Mouse (Mus musculus) forebrain, embryonic 16.5 days (tissue): ENCODE data around the gene Ttc30a1. TPM values are rescaled to one million over a fixed set of nuclear protein-coding genes. Genes with fewer than 3 reads are reported as not detected.
"Not testable (repeated sequence)": the region's sequence is repeated elsewhere in the genome, so short reads cannot be mapped to it uniquely, and the experiment has no call there.

ENCODE experiments used
- ATAC-seq: fragments of 200-750 bp; cut with Nextera tagmentation; 2 replicates; pipeline ENCODE4 v1.8.0; 2017; ENCODE audit warnings: mild to moderate bottlenecking, moderate library complexity
- H3K27ac ChIP-seq: fragments of 300-500 bp; sonication (generic); 2 replicates; pipeline ENCODE4 v1.5.1; 2014; ENCODE audit warnings: low read length, control low read depth
- H3K27me3 ChIP-seq: fragments of 300-500 bp; sonication (generic); replicated peaks from 2 replicates; pipeline ENCODE4 v1.6.1; 2014; ENCODE audit warnings: low read length; ENCODE audit not compliant: control insufficient read depth, insufficient read depth
- H3K36me3 ChIP-seq: fragments of 300-500 bp; sonication (generic); 2 replicates; pipeline ENCODE4 v1.6.1; 2014; ENCODE audit not compliant: control insufficient read depth, insufficient read depth
- H3K4me1 ChIP-seq: fragments of 300-500 bp; sonication (generic); replicated peaks from 2 replicates; pipeline ENCODE4 v1.6.1; 2014; ENCODE audit warnings: low read length; ENCODE audit not compliant: control insufficient read depth, insufficient read depth
- H3K4me2 ChIP-seq: fragments of 300-500 bp; sonication (generic); 2 replicates; pipeline ENCODE4 v1.6.1; 2014; ENCODE audit warnings: mild to moderate bottlenecking, low read length, control low read depth
- H3K4me3 ChIP-seq: fragments of 300-500 bp; sonication (generic); replicated peaks from 2 replicates; pipeline ENCODE4 v1.5.1; 2014; ENCODE audit warnings: mild to moderate bottlenecking, low read length, control low read depth
- H3K9ac ChIP-seq: fragments of 300-500 bp; sonication (generic); replicated peaks from 2 replicates; pipeline ENCODE4 v1.6.1; 2014; ENCODE audit warnings: low read depth, low read length, control low read depth
- H3K9me3 ChIP-seq: fragments of 300-500 bp; sonication (generic); 2 replicates; pipeline ENCODE4 v1.6.1; 2016; ENCODE audit warnings: low read length; ENCODE audit not compliant: control insufficient read depth
- WGBS: fragments of 180-500 bp; shearing (Covaris S2); extraction: QIAGEN DNeasy Blood & Tissue Kit; methylation state at CpG from one replicate; pipeline ENCODE4 v1.1.7; 2014; 5-methylcytosine and 5-hydroxymethylcytosine counted together
- polyA plus RNA-seq: library from polyadenylated mRNA; unstranded; fragments of >200 nt; fragmentation: Nextera tagmentation; extraction: Ambion mirVana; gene quantifications from 2 replicates; pipeline ENCODE4 v1.2.1, GENCODE M21; 2015

Ttc30a1 gene
- polyA plus RNA-seq: 7.4 and 8.4 TPM in 2 replicates

- Histone ChIP-seq H3K4me3 (peak within 1 kb of the TSS; percentile 68), H3K4me2 (peak within 1 kb of the TSS; percentile 70), H3K9ac (peak within 1 kb of the TSS; percentile 63)
- not testable (repeated sequence) for H3K27me3 ChIP-seq, H3K4me1 ChIP-seq, H3K9me3 ChIP-seq, H3K36me3 ChIP-seq, H3K27ac ChIP-seq
- ATAC-seq: peak; percentile 83
- 3% methylated on average over 30 of the region's 34 CpGs for WGBS
Measured at GRCm38 (mm10) chr2:75981440-75982081, at the start of gene Ttc30a1. Gene Ttc30a1, minus strand, starts transcription at chr2:75981967.

- no peak overlapping the region for H3K4me3 ChIP-seq
- 17% methylated on average over 8 of the region's 8 CpGs for WGBS
- no peaks in the 10 kb centered on the region for H3K27me3 ChIP-seq
- H3K36me3 ChIP-seq: no peaks in the 10 kb centered on the region
- ATAC-seq: peak; percentile 84
- H3K9ac ChIP-seq: peak overlapping the region; percentile 49
- H3K4me2 ChIP-seq: peak overlapping the region; percentile 48
- H3K4me1 ChIP-seq: peaks cover 23% of the 10 kb centered on the region
- H3K9me3 ChIP-seq: no peaks in the 10 kb centered on the region
- peak overlapping the region; percentile 79 for H3K27ac ChIP-seq
Measured at GRCm38 (mm10) chr2:76030080-76030479, 48.3 kb upstream of the Ttc30a1 start.

GRCm38 (mm10) chr2:76029081-76029901 is 47.5 kb upstream of the Ttc30a1 start:
- no peaks in the 10 kb centered on the region for H3K36me3 ChIP-seq
- no peaks in the 10 kb centered on the region for H3K9me3 ChIP-seq
- peaks cover 23% of the 10 kb centered on the region for H3K4me1 ChIP-seq
- H3K4me2 ChIP-seq: peak overlapping the region; percentile 48
- no peaks in the 10 kb centered on the region for H3K27me3 ChIP-seq
- ATAC-seq: peak; percentile 89
- peak overlapping the region; percentile 79 for H3K27ac ChIP-seq
- WGBS: 17% methylated on average over 20 of the region's 20 CpGs
- H3K9ac ChIP-seq: peak overlapping the region; percentile 49
- H3K4me3 ChIP-seq: peak overlapping the region; percentile 10; the same call in 1 of the 2 replicates

DNA sequence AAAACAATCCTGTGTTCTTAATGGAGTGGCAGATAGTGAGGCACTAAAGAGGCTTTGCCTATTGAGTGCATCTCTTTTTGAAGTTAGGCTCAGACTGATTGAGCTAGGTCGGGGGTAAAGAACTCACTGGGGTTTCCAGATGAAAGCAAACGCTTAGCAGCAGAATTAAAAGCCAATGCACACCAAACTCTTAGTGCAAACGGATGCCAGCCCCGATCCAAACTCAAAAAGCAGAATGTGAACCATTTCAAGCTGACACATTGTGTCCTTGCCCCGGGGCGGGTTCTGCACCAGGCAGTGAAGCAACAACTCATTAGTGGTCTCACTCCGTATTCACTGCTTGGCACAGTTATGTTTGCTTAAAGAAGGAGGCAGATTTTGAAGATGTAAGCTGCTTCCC is 35.1 kb upstream of the Ttc30a1 start:
- peak; percentile 62 for ATAC-seq
- no peaks in the 10 kb centered on the region for H3K27me3 ChIP-seq
- H3K9me3 ChIP-seq: no peaks in the 10 kb centered on the region
- H3K27ac ChIP-seq: no peak overlapping the region
- H3K4me3 ChIP-seq: no peak overlapping the region
- no peaks in the 10 kb centered on the region for H3K36me3 ChIP-seq
- 1% methylated on average over 7 of the region's 7 CpGs for WGBS
- peaks cover 6% of the 10 kb centered on the region for H3K4me1 ChIP-seq
- no peak overlapping the region for H3K4me2 ChIP-seq
- H3K9ac ChIP-seq: no peak overlapping the region

DNA sequence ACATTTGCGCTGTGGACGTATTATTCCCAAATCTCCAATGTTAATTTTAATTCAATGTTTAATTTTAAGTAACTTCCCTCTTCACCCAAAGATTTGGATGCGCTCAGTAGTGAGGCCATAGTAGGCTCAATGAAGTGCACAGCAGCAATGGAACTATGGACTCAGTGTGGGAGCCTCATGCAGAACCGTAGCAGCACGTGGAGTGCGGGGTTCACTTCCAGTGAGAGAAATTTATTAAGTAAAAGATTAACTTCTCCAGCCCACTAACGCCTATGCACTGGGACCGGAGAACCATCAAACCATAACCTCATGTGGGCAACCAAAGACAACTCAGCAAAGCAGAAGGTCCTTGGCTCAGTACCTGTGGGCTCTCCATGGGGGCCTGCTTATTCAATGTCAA is 34.4 kb upstream of the Ttc30a1 start:
- Histone ChIP-seq H3K36me3 (no peaks in the 10 kb centered on the region), H3K27me3 (no peaks in the 10 kb centered on the region), H3K27ac (no peak overlapping the region), H3K4me2 (no peak overlapping the region), H3K4me1 (peaks cover 6% of the 10 kb centered on the region), H3K9me3 (no peaks in the 10 kb centered on the region), H3K4me3 (no peak overlapping the region), H3K9ac (no peak overlapping the region)
- no peak for ATAC-seq
- whole genome bisulfite sequencing: 75% methylated on average over 8 of the region's 8 CpGs

DNA sequence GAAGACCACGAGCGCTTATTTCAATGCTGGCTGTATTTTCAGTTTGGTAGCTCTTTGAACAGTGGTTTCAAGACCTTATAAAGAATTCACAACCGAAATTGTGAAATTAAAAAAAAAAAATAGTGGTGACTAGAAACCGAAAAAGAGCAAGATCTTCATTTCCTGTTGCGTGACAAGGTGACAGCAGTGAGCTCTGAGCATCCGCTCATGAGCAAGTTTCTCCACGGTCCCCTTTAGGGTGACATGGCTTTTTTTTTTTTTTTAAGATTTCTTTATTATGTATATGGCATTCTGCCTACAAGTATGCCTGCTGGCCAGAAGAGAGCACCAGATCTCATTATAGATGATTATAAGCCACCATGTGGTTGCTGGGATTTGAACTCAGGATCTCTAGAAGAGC is 33.7 kb upstream of the Ttc30a1 start:
- Histone ChIP-seq H3K9me3 (no peaks in the 10 kb centered on the region), H3K27me3 (no peaks in the 10 kb centered on the region), H3K27ac (no peak overlapping the region), H3K4me1 (peaks cover 6% of the 10 kb centered on the region), H3K9ac (no peak overlapping the region), H3K4me2 (no peak overlapping the region), H3K4me3 (no peak overlapping the region), H3K36me3 (no peaks in the 10 kb centered on the region)
- WGBS: 90% methylated on average over 7 of the region's 7 CpGs
- no peak for ATAC-seq

- no peaks in the 10 kb centered on the region for H3K9me3 ChIP-seq
- 86% methylated on average over 3 of the region's 3 CpGs for WGBS
- H3K9ac ChIP-seq: no peak overlapping the region
- ATAC-seq: no peak
- peaks cover 6% of the 10 kb centered on the region for H3K4me1 ChIP-seq
- H3K27me3 ChIP-seq: no peaks in the 10 kb centered on the region
- H3K36me3 ChIP-seq: no peaks in the 10 kb centered on the region
- no peak overlapping the region for H3K27ac ChIP-seq
- no peak overlapping the region for H3K4me3 ChIP-seq
- no peak overlapping the region for H3K4me2 ChIP-seq
Measured at GRCm38 (mm10) chr2:76014659-76015058, 32.9 kb upstream of the Ttc30a1 start.

DNA sequence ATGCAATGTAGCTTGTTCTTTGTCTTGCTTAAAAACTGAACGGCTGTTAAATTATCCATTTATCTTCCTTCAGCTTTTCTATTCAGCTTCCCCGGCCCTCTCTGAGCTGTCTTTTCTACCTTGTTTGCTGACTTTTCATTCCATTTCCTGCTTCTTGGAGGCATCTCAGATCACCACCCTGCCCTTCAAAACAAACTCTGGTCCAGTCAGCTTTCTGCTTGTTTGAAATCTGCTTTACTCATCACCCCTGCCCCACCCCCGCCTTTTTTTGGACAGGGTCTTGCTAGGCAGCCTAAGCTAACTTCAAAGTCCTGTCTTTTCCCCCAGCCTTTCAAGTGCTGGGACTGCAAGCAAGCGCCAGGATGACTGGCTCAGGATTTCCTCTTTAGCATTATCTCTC is 24.4 kb upstream of the Ttc30a1 start:
- Histone ChIP-seq H3K9ac (no peak overlapping the region), H3K27ac (no peak overlapping the region), H3K4me3 (no peak overlapping the region), H3K27me3 (no peaks in the 10 kb centered on the region), H3K4me1 (no peaks in the 10 kb centered on the region), H3K36me3 (no peaks in the 10 kb centered on the region), H3K9me3 (no peaks in the 10 kb centered on the region), H3K4me2 (no peak overlapping the region)
- no peak for ATAC-seq
- WGBS: 22% methylated on average over 4 of the region's 4 CpGs

DNA sequence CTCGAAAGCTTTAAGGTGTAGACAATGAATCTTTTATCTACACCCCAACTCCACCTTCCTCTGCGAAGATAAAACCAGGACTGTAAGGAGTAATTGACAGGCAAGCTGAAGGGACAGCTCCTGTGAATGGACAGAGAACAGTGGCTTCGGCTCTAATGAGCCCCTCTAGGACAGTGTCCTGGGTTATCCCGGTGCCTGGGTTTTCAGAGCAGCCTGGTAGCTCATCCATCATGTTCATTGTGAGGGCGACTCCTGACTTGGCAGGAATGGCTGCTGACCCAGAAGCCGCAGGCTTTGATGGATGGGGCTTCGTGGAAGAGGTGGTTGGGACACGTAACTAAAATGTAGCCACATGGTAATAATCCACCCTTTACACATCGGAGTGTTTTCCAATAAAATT is 21.1 kb upstream of the Ttc30a1 start:
- no peak for ATAC-seq
- H3K36me3 ChIP-seq: no peaks in the 10 kb centered on the region
- no peaks in the 10 kb centered on the region for H3K9me3 ChIP-seq
- no peak overlapping the region for H3K27ac ChIP-seq
- peaks cover 16% of the 10 kb centered on the region for H3K4me1 ChIP-seq
- H3K4me3 ChIP-seq: no peak overlapping the region
- no peaks in the 10 kb centered on the region for H3K27me3 ChIP-seq
- no peak overlapping the region for H3K4me2 ChIP-seq
- H3K9ac ChIP-seq: no peak overlapping the region
- WGBS: 73% methylated on average over 9 of the region's 9 CpGs
